Mouse (Mus musculus) CH12.LX (cell line): ENCODE results near the gene Shisa8. TPM values are rescaled to one million over a fixed set of nuclear protein-coding genes. Genes with fewer than 3 reads are reported as not detected.

Experiments
- DNase-seq: peaks from one replicate; pipeline ENCODE4 v3.0.0-alpha.2; 2013; ENCODE audit errors: extremely low read depth
- H3K27ac ChIP-seq: 2 replicates; pipeline ENCODE4 v1.5.1; 2012; ENCODE audit warnings: low read depth, mild to moderate bottlenecking, control low read depth, moderate library complexity; ENCODE audit not compliant: insufficient read depth
- H3K27me3 ChIP-seq: replicated peaks from 2 replicates; pipeline ENCODE3; 2012; ENCODE audit warnings: inconsistent platforms
- H3K36me3 ChIP-seq, 2 experiments: replicated peaks in 1 of 2; 2 replicates each; pipeline versions ENCODE3 to v1.6.1; 2012; ENCODE audit warnings: inconsistent platforms in 1 of 2, low read length in 1 of 2, mild to moderate bottlenecking in 1 of 2, mixed read lengths in 1 of 2, moderate library complexity in 1 of 2; ENCODE audit not compliant: control insufficient read depth in 1 of 2, insufficient read depth in 1 of 2
- H3K4me1 ChIP-seq, 2 experiments: 2 replicates each; pipeline ENCODE4 v1.6.1; 2012; ENCODE audit warnings: inconsistent platforms in 1 of 2, moderate library complexity in 1 of 2; ENCODE audit not compliant: insufficient read depth in 2 of 2, control insufficient read depth in 1 of 2
- H3K4me2 ChIP-seq: 2 replicates; pipeline ENCODE4 v1.6.1; 2012; ENCODE audit warnings: low read depth, mild to moderate bottlenecking, control low read depth; ENCODE audit not compliant: poor library complexity, insufficient read depth, severe bottlenecking
- H3K4me3 ChIP-seq, 3 experiments: fragments of 150-350 bp in 1 of 3; sonication (generic) in 1 of 3; replicated peaks in 1 of 3; 2 replicates each; pipeline versions ENCODE3 to v1.5.1; 2011 to 2012; ENCODE audit warnings: low read depth in 2 of 3, low read length in 2 of 3, mild to moderate bottlenecking in 2 of 3, moderate library complexity in 2 of 3, control low read depth in 1 of 3, improper control_type of control experiment in 1 of 3, inconsistent platforms in 1 of 3, mixed read lengths in 1 of 3; ENCODE audit not compliant: poor library complexity in 1 of 3
- H3K79me2 ChIP-seq: replicated peaks from 2 replicates; pipeline ENCODE4 v1.6.1; 2012; ENCODE audit warnings: mild to moderate bottlenecking, moderate library complexity; ENCODE audit not compliant: control insufficient read depth, poor library complexity, insufficient read depth, severe bottlenecking; ENCODE audit errors: extremely low read depth
- H3K9ac ChIP-seq: 2 replicates; pipeline ENCODE4 v1.6.1; 2012; ENCODE audit warnings: low read depth, mild to moderate bottlenecking, control low read depth, moderate library complexity; ENCODE audit not compliant: insufficient read depth
- H3K9me3 ChIP-seq: replicated peaks from 2 replicates; pipeline ENCODE3; 2012; ENCODE audit warnings: low read length, inconsistent platforms, mixed read lengths
- ETS1 ChIP-seq: conservative IDR thresholded peaks from 2 replicates; pipeline ENCODE4 v1.6.1; 2012; ENCODE audit warnings: low read depth, mild to moderate bottlenecking, inconsistent platforms, low read length, improper control_type of control experiment, moderate library complexity
- JUN ChIP-seq: IDR thresholded peaks from 2 replicates; pipeline ENCODE4 v1.6.1; 2011; ENCODE audit warnings: low read depth, mild to moderate bottlenecking, low read length, improper control_type of control experiment, moderate library complexity; ENCODE audit not compliant: insufficient read depth
- MAX ChIP-seq: IDR thresholded peaks from 2 replicates; pipeline ENCODE4 v1.6.1; 2011; ENCODE audit warnings: low read length, improper control_type of control experiment
- MXI1 ChIP-seq: IDR thresholded peaks from 2 replicates; pipeline ENCODE4 v1.6.1; 2011; ENCODE audit warnings: mild to moderate bottlenecking, low read depth, low read length, improper control_type of control experiment
- SIN3A ChIP-seq: IDR thresholded peaks from 2 replicates; pipeline ENCODE4 v1.6.1; 2012; ENCODE audit warnings: low read length, improper control_type of control experiment, inconsistent platforms
- UBTF ChIP-seq: IDR thresholded peaks from 2 replicates; pipeline ENCODE4 v1.6.1; 2012; ENCODE audit warnings: low read depth, mild to moderate bottlenecking, inconsistent platforms, low read length, improper control_type of control experiment, moderate library complexity
- USF2 ChIP-seq: conservative IDR thresholded peaks from 2 replicates; pipeline ENCODE4 v1.6.1; 2011; ENCODE audit warnings: low read depth, low read length, improper control_type of control experiment
- ZC3H11A ChIP-seq: IDR thresholded peaks from 2 replicates; pipeline ENCODE4 v1.6.1; 2012; ENCODE audit warnings: low read depth, mild to moderate bottlenecking, inconsistent platforms, low read length, improper control_type of control experiment
- dilution Hi-C: fragments of 300-500 bp; cut with MboI; formaldehyde crosslinking; loops from 2 replicates; pipeline ENCODE4 v1.14.3; 2020; ENCODE audit warnings: low sequenced_read_pairs; ENCODE audit not compliant: extremely low pct_unique_long_range_greater_than_20kb, extremely low pct_ligation_motif_present
- in situ Hi-C: fragments of 300-500 bp; cut with MboI; formaldehyde crosslinking; loops from 3 replicates; pipeline ENCODE4 v1.14.3; 2019; ENCODE audit warnings: low sequenced_read_pairs, low pct_ligation_motif_present, low pct_unique_long_range_greater_than_20kb, mixed read lengths
- polyA plus RNA-seq: library from polyadenylated mRNA; unstranded; fragments of >175 nt; gene quantifications from 2 replicates; pipeline ENCODE4 v1.2.1, GENCODE M21; 2012; ENCODE audit warnings: low read depth; ENCODE audit not compliant: insufficient read length
- total RNA-seq, 2 experiments: library from RNA; depleted of rRNA; stranded (reverse); fragments of 300-350 nt in 1 of 2; fragments of >200 nt in 1 of 2; gene quantifications; 2 replicates each; pipeline ENCODE4 v1.2.3; 2012 to 2014

The Shisa8 gene
- total and polyA plus RNA-seq, 3 experiments = 83.4 to 159 (median 103) TPM

- peak; percentile 47; the same call in 1 of the 2 replicates for TF ChIP-seq MAX
- TF ChIP-seq SIN3A = peak; percentile 81
Measured at GRCm38 (mm10) chr15:82160731-82161640, 51.6 kb downstream of the Shisa8 start (continued).

- in situ Hi-C loops = no loop called here
- Histone ChIP-seq H3K9me3 (no peaks in the 10 kb centered on the region), H3K4me3 (peak overlapping the region in 2 of 3 experiments; percentile 0 to 6), H3K27me3 (no peaks in the 10 kb centered on the region), H3K9ac (peak overlapping the region; percentile 65), H3K36me3 (peaks cover 2 to 40% of the 10 kb centered on the region in 2 experiments), H3K4me2 (peak overlapping the region; percentile 97), H3K79me2 (peaks cover 90% of the 10 kb centered on the region), H3K4me1 (peaks cover 32 to 91% of the 10 kb centered on the region in 2 experiments), H3K27ac (peak overlapping the region; percentile 95)
- TF ChIP-seq ETS1 (peak; percentile 22; the same call in 1 of the 2 replicates), UBTF (no peak), MXI1 (0 out of 2 replicates have a peak, but pooled peaks have one; percentile 17), USF2 (no peak), JUN (0 out of 2 replicates have a peak, but pooled peaks have one; percentile 11)
- dilution Hi-C loops = no loop called here
- no peak for DNase-seq
Measured at GRCm38 (mm10) chr15:82159471-82159870, 53.1 kb downstream of the Shisa8 start.

GRCm38 (mm10) chr15:82158243-82159035, 54.2 kb downstream of the Shisa8 start:
- Histone ChIP-seq H3K27ac (peak overlapping the region; percentile 32; the same call in 1 of the 2 replicates), H3K9ac (peak overlapping the region; percentile 46), H3K36me3 (peaks cover 2 to 47% of the 10 kb centered on the region in 2 experiments), H3K4me1 (peaks cover 37 to 92% of the 10 kb centered on the region in 2 experiments), H3K9me3 (no peaks in the 10 kb centered on the region), H3K4me3 (no peak overlapping the region), H3K79me2 (peaks cover 98% of the 10 kb centered on the region), H3K27me3 (no peaks in the 10 kb centered on the region), H3K4me2 (peak overlapping the region; percentile 69)
- dilution Hi-C loops = no loop called here
- in situ Hi-C loops = no loop called here
- TF ChIP-seq ZC3H11A (no peak), UBTF (0 out of 2 replicates have a peak, but pooled peaks have one; percentile 56)
- no peak for DNase-seq
